Mouse (Mus musculus): ENCODE measurements around the gene Asb8. TPM values are rescaled to one million over a fixed set of nuclear protein-coding genes. Genes with fewer than 3 reads are reported as not detected.
A peak's percentile ranks its signal among the peaks of the same experiment; 100 is the strongest.

Gene Asb8
- polyA plus RNA-seq, 1 experiment, result 50.3 TPM

- Histone ChIP-seq H3K27me3 (ENCODE audit: control insufficient read depth, insufficient read depth, insufficient read length) (no peaks in the 10 kb centered on the region), H3K4me2 (ENCODE audit: low read depth) (no peak overlapping the region), H3K36me3 (ENCODE audit: control insufficient read depth, insufficient read depth) (peaks cover 57% of the 10 kb centered on the region), H3K79me2 (ENCODE audit: control insufficient read depth, insufficient read depth) (no peaks in the 10 kb centered on the region), H3ac (ENCODE audit: control insufficient read depth, insufficient read length) (no peak overlapping the region), H3K4me3 (no peak overlapping the region)
- no peak for TF ChIP-seq MAX (IDR thresholded peaks at IDR 0.05; ENCODE audit: low read depth)
- peak; percentile 31 for TF ChIP-seq POLR2A (IDR thresholded peaks at IDR 0.05; ENCODE audit: insufficient read length, low read depth)
- no peak for TF ChIP-seq MYOG (IDR thresholded peaks at IDR 0.05; ENCODE audit: control insufficient read depth in 1 of 3, insufficient read depth in 1 of 3, insufficient read length in 2 of 3, low read depth in 2 of 3)
- no peak for TF ChIP-seq REST (IDR thresholded peaks at IDR 0.05; ENCODE audit: insufficient read depth, insufficient read length)
- no peak for TF ChIP-seq MYOD1 (IDR thresholded peaks at IDR 0.05; ENCODE audit: control insufficient read depth in 1 of 3, insufficient read length in 2 of 3, low read depth in 2 of 3)
- TF ChIP-seq POLR2AphosphoS2 (IDR thresholded peaks at IDR 0.05; ENCODE audit: insufficient read length, low read depth), result peak; percentile 71
- TF ChIP-seq TCF3 (IDR thresholded peaks at IDR 0.05; ENCODE audit: insufficient read length, low read depth), result no peak
Observed at GRCm38 (mm10) chr15:98135671-98136070, 29.8 kb downstream of the Asb8 start.

- H3K4me2 ChIP-seq (ENCODE audit: low read depth), result no peak overlapping the region
- no peak for TF ChIP-seq SRF (IDR thresholded peaks at IDR 0.05; ENCODE audit: control insufficient read depth, insufficient read length, low read depth)
- TF ChIP-seq TCF3 (IDR thresholded peaks at IDR 0.05; ENCODE audit: insufficient read length, low read depth), result no peak
- TF ChIP-seq CEBPB (IDR thresholded peaks at IDR 0.05; ENCODE audit: insufficient read depth, poor library complexity, severe bottlenecking), result no peak
- no peak for TF ChIP-seq POLR2A (IDR thresholded peaks at IDR 0.05; ENCODE audit: insufficient read length, low read depth)
- TF ChIP-seq USF1 (IDR thresholded peaks at IDR 0.05; ENCODE audit: low read depth), result no peak
- no peak for TF ChIP-seq MYOG (IDR thresholded peaks at IDR 0.05; ENCODE audit: control insufficient read depth in 1 of 3, insufficient read depth in 1 of 3, insufficient read length in 2 of 3, low read depth in 2 of 3)
- TF ChIP-seq MAX (IDR thresholded peaks at IDR 0.05; ENCODE audit: low read depth), result no peak
- no peak for TF ChIP-seq MYOD1 (IDR thresholded peaks at IDR 0.05; ENCODE audit: control insufficient read depth in 1 of 3, insufficient read length in 2 of 3, low read depth in 2 of 3)
- no peak for TF ChIP-seq E2F4 (IDR thresholded peaks at IDR 0.05; ENCODE audit: insufficient read depth)
- TF ChIP-seq POLR2AphosphoS2 (IDR thresholded peaks at IDR 0.05; ENCODE audit: insufficient read length, low read depth), result no peak
- TF ChIP-seq TCF12 (IDR thresholded peaks at IDR 0.05; ENCODE audit: insufficient read depth, poor library complexity, severe bottlenecking), result no peak
- TF ChIP-seq REST (IDR thresholded peaks at IDR 0.05; ENCODE audit: insufficient read depth, insufficient read length), result no peak
- no peak overlapping the region for H3K4me3 ChIP-seq
- no peak overlapping the region for H3ac ChIP-seq (ENCODE audit: control insufficient read depth, insufficient read length)
- H3K79me2 ChIP-seq (ENCODE audit: control insufficient read depth, insufficient read depth), result no peaks in the 10 kb centered on the region
- H3K27me3 ChIP-seq (ENCODE audit: control insufficient read depth, insufficient read depth, insufficient read length), result no peaks in the 10 kb centered on the region
- H3K36me3 ChIP-seq (ENCODE audit: control insufficient read depth, insufficient read depth), result peaks cover 49% of the 10 kb centered on the region
Observed at GRCm38 (mm10) chr15:98134666-98135065, 30.8 kb downstream of the Asb8 start.

- no peak overlapping the region for H3K4me2 ChIP-seq (ENCODE audit: low read depth)
- no peak for TF ChIP-seq MYOG (IDR thresholded peaks at IDR 0.05; ENCODE audit: control insufficient read depth in 1 of 3, insufficient read depth in 1 of 3, insufficient read length in 2 of 3, low read depth in 2 of 3)
- TF ChIP-seq POLR2AphosphoS2 (IDR thresholded peaks at IDR 0.05; ENCODE audit: insufficient read length, low read depth), result peak; percentile 53
- no peak for TF ChIP-seq USF1 (IDR thresholded peaks at IDR 0.05; ENCODE audit: low read depth)
- TF ChIP-seq MYOD1 (IDR thresholded peaks at IDR 0.05; ENCODE audit: control insufficient read depth in 1 of 3, insufficient read length in 2 of 3, low read depth in 2 of 3), result no peak
- no peak for TF ChIP-seq TCF3 (IDR thresholded peaks at IDR 0.05; ENCODE audit: insufficient read length, low read depth)
- H3K4me3 ChIP-seq, result no peak overlapping the region
- H3K27me3 ChIP-seq (ENCODE audit: control insufficient read depth, insufficient read depth, insufficient read length), result no peaks in the 10 kb centered on the region
- H3ac ChIP-seq (ENCODE audit: control insufficient read depth, insufficient read length), result no peak overlapping the region
- no peaks in the 10 kb centered on the region for H3K79me2 ChIP-seq (ENCODE audit: control insufficient read depth, insufficient read depth)
- H3K36me3 ChIP-seq (ENCODE audit: control insufficient read depth, insufficient read depth), result peaks cover 43% of the 10 kb centered on the region
Observed at GRCm38 (mm10) chr15:98134034-98134433, 31.4 kb downstream of the Asb8 start.

GRCm38 (mm10) chr15:98133471-98133870, 32.0 kb downstream of the Asb8 start:
- Histone ChIP-seq H3K4me3 (no peak overlapping the region), H3K27me3 (ENCODE audit: control insufficient read depth, insufficient read depth, insufficient read length) (no peaks in the 10 kb centered on the region), H3K36me3 (ENCODE audit: control insufficient read depth, insufficient read depth) (peaks cover 41% of the 10 kb centered on the region), H3K79me2 (ENCODE audit: control insufficient read depth, insufficient read depth) (no peaks in the 10 kb centered on the region), H3K4me2 (ENCODE audit: low read depth) (no peak overlapping the region), H3ac (ENCODE audit: control insufficient read depth, insufficient read length) (no peak overlapping the region)
- TF ChIP-seq USF1 (IDR thresholded peaks at IDR 0.05; ENCODE audit: low read depth) (no peak), TCF3 (IDR thresholded peaks at IDR 0.05; ENCODE audit: insufficient read length, low read depth) (no peak), POLR2AphosphoS2 (IDR thresholded peaks at IDR 0.05; ENCODE audit: insufficient read length, low read depth) (peak; percentile 35), POLR2A (IDR thresholded peaks at IDR 0.05; ENCODE audit: insufficient read length, low read depth) (peak; percentile 2)

DNA sequence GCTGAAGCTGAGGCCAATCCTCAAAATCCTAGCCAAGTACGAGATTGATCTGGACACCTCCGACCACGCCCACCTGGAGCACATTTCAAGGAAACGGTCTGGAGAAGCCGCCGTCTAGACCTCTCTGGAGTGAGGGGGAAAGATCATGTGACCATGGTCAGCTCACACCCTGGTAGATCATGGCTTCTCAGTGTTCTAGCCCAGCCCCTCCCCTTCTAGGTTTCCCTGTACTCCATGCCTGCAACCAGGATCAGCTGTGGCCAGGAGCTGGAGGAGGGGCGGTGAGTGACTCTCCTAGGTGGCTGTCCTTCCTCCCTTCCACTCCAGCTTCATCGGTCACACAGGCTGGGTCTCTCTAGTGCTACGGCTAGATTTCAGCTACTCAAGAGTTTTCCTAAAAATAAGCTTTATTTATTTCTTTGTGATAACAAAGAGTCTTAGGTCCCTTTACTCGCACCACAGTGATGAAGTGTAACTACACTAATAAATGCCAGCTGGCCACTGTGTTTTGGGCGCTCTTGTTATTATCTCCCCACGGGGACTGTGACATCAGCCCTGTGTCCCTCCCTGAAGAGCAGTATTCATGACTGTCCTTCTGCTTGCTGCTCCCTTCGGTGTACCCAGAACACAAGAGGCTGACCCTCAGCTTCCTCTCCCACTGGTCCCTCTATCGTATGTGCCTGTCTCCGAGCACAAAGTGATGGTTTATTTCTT, 33.3 kb downstream of the Asb8 start:
- H3K4me3 ChIP-seq, result no peak overlapping the region
- no peak overlapping the region for H3K4me2 ChIP-seq (ENCODE audit: low read depth)
- H3K27me3 ChIP-seq (ENCODE audit: control insufficient read depth, insufficient read depth, insufficient read length), result no peaks in the 10 kb centered on the region
- H3K79me2 ChIP-seq (ENCODE audit: control insufficient read depth, insufficient read depth), result no peaks in the 10 kb centered on the region
- peak; percentile 69 for TF ChIP-seq POLR2AphosphoS2 (IDR thresholded peaks at IDR 0.05; ENCODE audit: insufficient read length, low read depth)
- TF ChIP-seq REST (IDR thresholded peaks at IDR 0.05; ENCODE audit: insufficient read depth, insufficient read length), result no peak
- no peak for TF ChIP-seq TCF3 (IDR thresholded peaks at IDR 0.05; ENCODE audit: insufficient read length, low read depth)
- TF ChIP-seq POLR2A (IDR thresholded peaks at IDR 0.05; ENCODE audit: insufficient read length, low read depth), result peak; percentile 24
- TF ChIP-seq MYOD1 (IDR thresholded peaks at IDR 0.05; ENCODE audit: control insufficient read depth in 1 of 3, insufficient read length in 2 of 3, low read depth in 2 of 3), result no peak
- peaks cover 42% of the 10 kb centered on the region for H3K36me3 ChIP-seq (ENCODE audit: control insufficient read depth, insufficient read depth)
- H3ac ChIP-seq (ENCODE audit: control insufficient read depth, insufficient read length), result no peak overlapping the region
